Mouse (Mus musculus) frontal cortex, postnatal 14 days (tissue): Measurements from ENCODE around the gene Zic5.

Source experiments
- DNase-seq, 2 experiments: peaks; one replicate each; pipeline ENCODE4 v3.0.0; 2022; ENCODE audit warnings: low spot score in 2 of 2

The Zic5 gene

GRCm38 (mm10) chr14:122480355-122480754, 14.9 kb upstream of the Zic5 start:
- DNase-seq = no peak

GRCm38 (mm10) chr14:122479461-122480109, 14.1 kb upstream of the Zic5 start:
- DNase-seq = no peak

- no peak for DNase-seq
Observed at GRCm38 (mm10) chr14:122478574-122479011, 13.1 kb upstream of the Zic5 start.

GRCm38 (mm10) chr14:122477971-122478573, 12.6 kb upstream of the Zic5 start:
- DNase-seq = no peak

GRCm38 (mm10) chr14:122477261-122477671, 11.8 kb upstream of the Zic5 start:
- DNase-seq = no peak

GRCm38 (mm10) chr14:122476822-122477215, 11.3 kb upstream of the Zic5 start:
- DNase-seq = no peak

- DNase-seq = no peak
Observed at GRCm38 (mm10) chr14:122476041-122476821, 10.8 kb upstream of the Zic5 start.

- no peak for DNase-seq
Observed at GRCm38 (mm10) chr14:122475557-122476040, 10.1 kb upstream of the Zic5 start.

- DNase-seq = no peak
Observed at GRCm38 (mm10) chr14:122474891-122475556, 9.5 kb upstream of the Zic5 start, which contains the start of gene Zic2. Gene Zic2 (plus strand): TSS chr14:122475435.

- no peak for DNase-seq
Observed at GRCm38 (mm10) chr14:122474041-122474890, 8.8 kb upstream of the Zic5 start.

- DNase-seq = no peak
Observed at GRCm38 (mm10) chr14:122473211-122473751, 7.8 kb upstream of the Zic5 start.

- DNase-seq = no peak
Observed at GRCm38 (mm10) chr14:122472647-122473046, 7.2 kb upstream of the Zic5 start.

GRCm38 (mm10) chr14:122472161-122472560, 6.7 kb upstream of the Zic5 start:
- DNase-seq = no peak

GRCm38 (mm10) chr14:122471449-122472085, 6.1 kb upstream of the Zic5 start:
- DNase-seq = no peak

GRCm38 (mm10) chr14:122468971-122469755, 3.7 kb upstream of the Zic5 start:
- DNase-seq = no peak

- no peak for DNase-seq
Observed at GRCm38 (mm10) chr14:122467926-122468841, 2.7 kb upstream of the Zic5 start.

- DNase-seq = no peak
Observed at GRCm38 (mm10) chr14:122466756-122467362, 1.4 kb upstream of the Zic5 start.

- no peak for DNase-seq
Observed at GRCm38 (mm10) chr14:122465931-122466490, 534 bp upstream of the Zic5 start.
